Mouse (Mus musculus) liver, embryonic 14.5 days (tissue): ENCODE data around the gene Ccdc103.

Source experiments
- CTCF ChIP-seq: IDR thresholded peaks from 2 replicates; pipeline ENCODE4 v1.5.1; 2016; ENCODE audit warnings: antibody characterized with exemption, low read depth, control low read depth
- EP300 ChIP-seq: IDR thresholded peaks from 2 replicates; pipeline ENCODE4 v1.6.1; 2016; ENCODE audit warnings: antibody characterized with exemption, low read depth

DNA sequence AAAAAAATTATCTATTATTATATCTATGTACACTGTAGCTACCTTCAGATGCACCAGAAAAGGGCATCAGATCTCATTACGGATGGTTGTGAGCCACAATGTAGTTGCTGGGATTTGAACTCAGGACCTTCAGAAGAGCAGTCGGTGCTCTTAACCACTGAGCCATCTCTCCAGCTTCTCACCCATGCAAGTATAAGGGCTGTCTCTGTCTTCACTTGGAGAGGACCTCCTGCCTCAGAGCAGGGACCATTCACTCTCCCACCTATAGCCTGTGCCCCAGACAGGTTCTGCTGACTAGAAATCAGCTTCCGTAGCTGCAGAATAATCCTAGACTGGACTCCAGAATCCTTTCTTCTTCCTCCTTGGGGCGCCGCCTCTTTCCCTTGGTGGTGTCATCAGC is 21.1 kb downstream of the Ccdc103 start:
- TF ChIP-seq CTCF (no peak), EP300 (no peak)
